Mouse (Mus musculus) urinary bladder, postnatal 25 days (tissue): ENCODE results near the gene Snx22.

Experiments used
- DNase-seq: peaks from one replicate; pipeline ENCODE4 v3.0.0; 2022; ENCODE audit warnings: low spot score

Gene Snx22

GRCm38 (mm10) chr9:66068971-66069391, 538 bp downstream of the Snx22 start:
- peak; percentile 26 for DNase-seq

DNA sequence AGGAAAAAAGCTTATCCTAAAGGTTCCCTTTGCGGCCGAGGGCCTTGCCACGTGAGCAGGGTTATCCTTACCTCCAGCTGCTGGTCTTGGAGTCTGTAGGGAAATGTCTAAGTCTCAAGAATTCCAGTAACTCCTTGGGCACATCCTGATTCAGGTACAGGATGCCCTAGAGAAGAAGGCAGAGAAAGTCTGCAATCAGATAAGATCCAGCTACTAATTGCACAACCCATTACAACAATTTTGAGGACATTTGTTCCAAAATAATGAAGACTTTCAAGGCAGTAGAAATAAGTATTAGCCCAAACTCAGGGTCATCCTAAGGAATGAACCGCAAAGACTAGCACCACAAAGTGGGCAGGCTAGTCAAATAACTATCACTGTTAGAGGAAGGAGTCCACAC, 1.5 kb downstream of the Snx22 start:
- DNase-seq = no peak

GRCm38 (mm10) chr9:66067542-66067941, 2.0 kb downstream of the Snx22 start:
- no peak for DNase-seq

- DNase-seq = no peak
These were observed 2.7 kb downstream of the Snx22 start for GRCm38 (mm10) chr9:66066791-66067190.

DNA sequence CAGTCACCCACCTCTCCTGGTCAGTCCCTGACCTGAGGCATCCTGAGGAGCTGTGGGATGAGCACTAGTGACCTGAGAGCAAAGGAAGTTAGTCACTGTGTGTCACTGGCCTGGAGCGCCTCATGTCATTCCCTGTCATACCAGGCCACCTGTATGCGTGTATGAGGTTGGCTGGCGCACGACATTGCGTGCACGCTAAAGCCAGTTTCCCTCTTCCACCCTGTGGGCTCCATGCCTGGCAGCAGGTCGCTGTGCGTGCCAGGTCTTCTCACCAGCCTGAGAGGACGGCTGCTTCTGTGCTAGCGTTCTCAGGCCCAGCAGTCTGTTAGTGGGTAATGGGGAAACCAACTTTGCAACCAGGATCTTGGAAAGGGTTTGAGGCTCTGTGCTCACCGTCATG, 5.2 kb downstream of the Snx22 start:
- no peak for DNase-seq

GRCm38 (mm10) chr9:66063446-66063845, 6.1 kb downstream of the Snx22 start:
- no peak for DNase-seq

- no peak for DNase-seq
These were observed 7.9 kb downstream of the Snx22 start for GRCm38 (mm10) chr9:66061656-66062055.

GRCm38 (mm10) chr9:66060986-66061385, 8.5 kb downstream of the Snx22 start:
- DNase-seq = no peak

DNA sequence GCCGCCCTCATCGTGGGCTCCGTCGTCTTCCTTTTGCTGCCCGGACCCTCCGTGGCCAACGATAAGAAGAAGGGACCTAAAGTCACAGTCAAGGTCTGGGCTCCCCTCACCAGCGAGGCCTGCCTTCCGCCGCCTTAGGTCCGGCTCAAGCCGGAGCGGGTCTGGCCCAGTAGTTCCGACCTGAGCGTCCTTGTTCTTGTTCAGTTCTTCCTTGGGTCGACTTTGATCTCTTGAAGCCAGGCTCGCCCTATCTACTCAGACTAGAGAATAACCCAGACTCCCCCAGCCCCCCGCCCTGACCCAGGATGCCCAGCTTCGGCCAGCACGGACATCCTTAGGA, 9.2 kb downstream of the Snx22 start:
- DNase-seq = no peak

DNA sequence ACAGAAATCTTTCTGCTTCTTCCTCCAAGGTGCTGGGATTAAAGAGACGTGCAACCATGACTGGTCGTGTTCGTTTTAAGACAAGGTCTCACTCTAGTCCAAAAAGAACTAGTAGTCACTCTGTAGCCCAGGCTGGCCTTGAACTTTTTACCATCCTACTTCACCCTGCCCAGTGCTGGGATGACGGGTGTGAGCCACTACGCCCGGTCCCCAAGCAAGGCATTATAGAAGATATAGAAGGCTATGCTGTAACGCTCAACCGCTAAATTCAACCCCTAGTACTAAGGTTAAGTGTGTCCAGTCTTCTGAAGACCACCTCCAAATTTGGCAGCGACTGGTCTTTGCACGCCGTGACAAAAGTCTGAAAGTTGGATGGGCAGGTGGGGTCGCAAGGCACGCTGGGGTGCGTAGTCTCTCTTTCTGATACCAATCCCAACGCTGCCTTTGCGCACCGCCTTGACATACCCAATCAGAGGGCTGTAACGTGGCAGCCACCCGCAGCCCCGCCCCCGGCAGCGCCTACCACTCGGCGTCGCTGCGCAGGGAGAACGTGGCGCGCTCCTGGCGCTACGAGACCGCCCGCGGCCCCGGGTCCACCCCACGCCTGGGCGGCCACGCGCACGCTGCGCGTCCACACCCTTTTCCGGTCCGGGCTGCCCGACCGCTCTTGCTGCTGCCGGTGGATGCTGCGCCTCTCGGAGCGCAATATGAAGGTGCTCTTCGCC, 9.8 kb downstream of the Snx22 start, which contains the start of gene Ppib:
TSS of gene Ppib (plus strand) at position 640 of the 725 bp plus-strand sequence.
- DNase-seq = peak; percentile 97

- DNase-seq = no peak
These were observed 15.9 kb downstream of the Snx22 start for GRCm38 (mm10) chr9:66053620-66054019.

- no peak for DNase-seq
These were observed 16.8 kb downstream of the Snx22 start for GRCm38 (mm10) chr9:66052731-66053130.

- DNase-seq = no peak
These were observed 18.0 kb downstream of the Snx22 start for GRCm38 (mm10) chr9:66051493-66051892.

- no peak for DNase-seq
These were observed 19.5 kb downstream of the Snx22 start for GRCm38 (mm10) chr9:66049931-66050601.

DNA sequence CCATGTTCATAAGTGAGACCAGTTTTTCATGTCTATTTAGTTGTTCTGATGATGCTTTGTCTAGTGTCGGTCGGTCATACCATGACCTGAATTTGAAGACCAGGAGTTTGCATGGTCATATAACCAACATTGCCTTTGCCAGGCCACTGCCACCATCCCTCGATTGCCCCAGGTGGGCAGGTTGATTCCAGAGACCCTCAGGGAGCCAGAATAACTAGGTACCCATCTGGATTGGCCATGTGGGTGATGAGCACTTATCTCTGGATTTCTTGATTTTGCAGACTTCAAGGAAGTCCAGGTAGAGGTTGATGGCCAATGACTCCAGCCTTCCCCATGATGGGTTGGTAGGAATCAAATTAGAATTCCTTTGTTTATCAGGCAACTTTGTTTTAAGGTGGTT, 26.3 kb downstream of the Snx22 start:
- DNase-seq = no peak

- DNase-seq = no peak
These were observed 27.2 kb downstream of the Snx22 start for GRCm38 (mm10) chr9:66042331-66042730.

DNA sequence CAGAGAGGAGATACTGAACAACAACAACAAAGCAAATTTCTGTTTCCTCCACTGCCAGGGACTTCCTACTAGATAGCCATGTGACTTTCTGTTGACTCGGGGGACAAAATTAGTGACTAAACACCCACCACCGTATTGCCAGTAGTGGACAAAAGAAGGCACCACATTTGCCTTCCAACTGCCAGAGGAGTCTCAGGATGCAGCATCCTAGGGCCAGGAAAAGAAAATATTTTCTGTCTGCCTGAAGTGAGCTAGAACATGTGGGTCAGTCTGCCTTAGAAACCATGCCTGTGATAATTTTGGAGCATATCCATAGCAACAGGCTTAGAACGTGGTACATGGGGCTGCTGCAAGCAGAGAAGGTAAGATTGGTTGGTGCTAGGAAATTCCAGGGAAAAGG, 28.7 kb downstream of the Snx22 start:
- DNase-seq = no peak

DNA sequence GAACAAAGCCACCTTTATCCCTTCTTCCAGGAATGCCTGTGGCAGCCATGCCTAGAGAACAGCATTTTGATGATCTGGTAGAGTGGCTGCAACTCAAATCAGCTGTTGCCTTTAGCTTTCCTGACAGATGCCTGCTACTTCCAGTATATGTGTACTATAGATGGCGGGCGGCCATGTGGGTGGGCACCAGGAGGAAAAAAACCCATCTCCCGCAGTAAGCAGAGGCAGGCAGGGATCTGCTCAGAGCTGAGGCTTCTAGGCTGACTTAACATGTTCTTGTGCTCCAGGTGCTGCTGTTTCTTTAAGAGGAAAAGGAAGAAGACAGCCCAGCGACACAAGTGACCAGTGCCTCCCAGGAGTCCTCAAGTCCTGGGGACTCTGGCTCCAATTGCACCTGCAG, 30.2 kb downstream of the Snx22 start:
- DNase-seq = no peak

DNA sequence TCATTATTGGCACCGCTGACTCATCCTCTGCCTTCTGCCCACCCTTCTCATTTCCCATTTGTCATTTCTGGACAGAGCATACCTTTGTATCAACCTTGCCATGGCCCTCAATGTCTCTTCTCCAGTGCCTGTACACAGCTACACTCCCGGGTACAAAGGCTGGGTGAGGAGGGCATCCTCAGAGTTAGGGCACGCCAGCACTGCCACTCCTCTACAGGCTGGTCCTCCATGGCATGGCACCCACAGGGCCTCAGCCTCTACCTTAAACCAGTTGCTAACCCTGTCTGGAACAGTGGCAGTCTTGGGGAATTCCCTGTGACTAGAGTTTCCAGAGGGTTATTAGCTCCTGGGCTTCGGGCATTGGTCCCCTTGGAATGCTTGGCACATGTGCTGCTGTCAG, 30.9 kb downstream of the Snx22 start:
- DNase-seq = no peak

DNA sequence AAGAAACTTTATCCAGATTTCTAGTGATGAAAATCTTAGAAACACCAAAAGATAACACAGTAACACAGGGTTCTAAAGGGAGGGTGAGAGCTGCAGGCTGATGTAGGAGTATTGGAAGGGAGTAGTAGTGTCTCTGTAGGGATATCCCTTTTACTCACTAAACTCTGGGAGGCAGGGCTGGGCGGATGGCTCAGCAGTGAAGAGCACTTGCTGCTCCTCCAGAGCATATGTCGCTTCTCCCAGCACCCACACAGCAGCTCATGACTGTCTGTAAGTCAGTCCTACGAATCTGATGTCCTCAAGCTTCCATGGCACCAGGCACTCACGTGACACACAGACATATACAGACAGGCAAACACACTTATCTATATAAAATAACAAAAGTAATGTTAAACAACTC, 31.4 kb downstream of the Snx22 start:
- no peak for DNase-seq

GRCm38 (mm10) chr9:66020601-66021000, 48.9 kb downstream of the Snx22 start:
- DNase-seq = no peak
